ENCODE assay signal across 10 mouse cellular contexts in genomic region chr16:95376364-95376763, GRCm38 (mm10).
DNase-seq lines count a peak whose midpoint lies in the region; ATAC-seq and TF ChIP-seq lines count a peak whose summit lies in the region.
"Had no signal": no experiment of that assay in that cellular context is flagged by ENCODE, and none has a peak within 500 bp of the region (broad histone marks: within the 10 kb centered on the region; RNA-seq: fewer than 3 reads in every experiment).

No protein-coding gene starts in this region.

- intact Hi-C loops in heart, postnatal 36 days (cut with DNase I) = no loop called here

- peaks cover 29% of the 10 kb centered on the region for H3K4me1 ChIP-seq in heart, embryonic 15.5 days (replicated peaks)
- H3K4me1 ChIP-seq in lung, embryonic 14.5 days (ENCODE audit: insufficient read depth) = 0 out of 2 replicates have a peak, but pooled peaks cover 3% of the 10 kb centered on the region
- peaks cover 6% of the 10 kb centered on the region for H3K4me1 ChIP-seq in lung, adult 2 months (ENCODE audit: control insufficient read depth, insufficient read depth, low read length)
- H3K4me1 ChIP-seq in heart, postnatal 0 days (ENCODE audit: control insufficient read depth, insufficient read depth) = peaks cover 24% of the 10 kb centered on the region
- H3K4me1 ChIP-seq: liver, embryonic 13.5 days had no signal

- H3K4me2 ChIP-seq in heart, embryonic 15.5 days = no peak overlapping the region
- H3K4me2 ChIP-seq in lung, embryonic 14.5 days = no peak overlapping the region
- H3K4me2 ChIP-seq in heart, postnatal 0 days (ENCODE audit: low read depth, low read length) = no peak overlapping the region
- H3K4me2 ChIP-seq: liver, embryonic 13.5 days had no signal

- WGBS in heart, embryonic 15.5 days = 18% methylated on average over 11 of the region's 11 CpGs
- WGBS in lung, embryonic 14.5 days = 34% methylated on average over 11 of the region's 11 CpGs
- 38% methylated on average over 11 of the region's 11 CpGs for WGBS in lung, adult 2 months
- 23% methylated on average over 11 of the region's 11 CpGs for WGBS in heart, postnatal 0 days

- TF ChIP-seq CTCF in lung, embryonic 14.5 days (IDR thresholded peaks at IDR 0.05; ENCODE audit: low read depth) = no peak
- no peak for TF ChIP-seq CTCF in lung, adult 2 months (IDR thresholded peaks at IDR 0.05; ENCODE audit: insufficient read depth, low read length)
- TF ChIP-seq CTCF in heart, postnatal 0 days (IDR thresholded peaks at IDR 0.05; ENCODE audit: low read depth) = no peak

- peak; percentile 81 for ATAC-seq in heart, embryonic 15.5 days (replicated peaks; ENCODE audit: insufficient number of reproducible peaks, insufficient read depth, low FRiP score, low read depth)
- ATAC-seq in lung, embryonic 14.5 days (ENCODE audit: insufficient read depth) = peak; percentile 78
- peak; percentile 53 for ATAC-seq in heart, postnatal 0 days (ENCODE audit: insufficient read depth, low read depth)

- H3K27ac ChIP-seq in heart, embryonic 15.5 days = peak overlapping the region; percentile 57
- H3K27ac ChIP-seq in lung, embryonic 14.5 days (ENCODE audit: low read depth) = peak overlapping the region; percentile 36; the same call in 1 of the 2 replicates
- H3K27ac ChIP-seq in heart, postnatal 0 days (ENCODE audit: low read depth) = peak overlapping the region; percentile 40
- H3K27ac ChIP-seq: forebrain, embryonic 10.5 days; liver, embryonic 13.5 days had no signal

- no peak for TF ChIP-seq EP300 in heart, postnatal 0 days (IDR thresholded peaks at IDR 0.05; ENCODE audit: low read depth)

- no peaks in the 10 kb centered on the region for H3K9me3 ChIP-seq in heart, embryonic 15.5 days (replicated peaks)
- H3K9me3 ChIP-seq in lung, embryonic 14.5 days (ENCODE audit: low read depth, low read length) = no peaks in the 10 kb centered on the region
- no peaks in the 10 kb centered on the region for H3K9me3 ChIP-seq in heart, postnatal 0 days (replicated peaks; ENCODE audit: control insufficient read depth, low read length)
- H3K9me3 ChIP-seq: forebrain, embryonic 10.5 days; liver, embryonic 13.5 days had no signal

- no peaks in the 10 kb centered on the region for H3K27me3 ChIP-seq in heart, embryonic 15.5 days
- H3K27me3 ChIP-seq in lung, embryonic 14.5 days (ENCODE audit: insufficient read depth, low read length) = no peaks in the 10 kb centered on the region
- H3K27me3 ChIP-seq in heart, postnatal 0 days (ENCODE audit: control insufficient read depth, insufficient read depth, low read length) = no peaks in the 10 kb centered on the region
- H3K27me3 ChIP-seq: liver, embryonic 13.5 days had no signal

- TF ChIP-seq POLR2A in lung, adult 2 months (IDR thresholded peaks at IDR 0.05; ENCODE audit: borderline replicate concordance, extremely low read depth, low read depth, low read length) = no peak

- DNase-seq in heart, postnatal 36 days = no peak
- peak; percentile 65 for DNase-seq in lung, embryonic 14.5 days
- DNase-seq in lung, adult 2 months = no peak
- DNase-seq in heart, postnatal 0 days (ENCODE audit: low spot score) = peak; percentile 20
- DNase-seq in lung, postnatal 36 days = peak; percentile 45
- no peak for DNase-seq in gastrocnemius, adult 8-10 months (ENCODE audit: low spot score in 2 of 2)
- DNase-seq: gastrocnemius, postnatal 36 days; liver, embryonic 13.5 days had no signal

- no peaks in the 10 kb centered on the region for H3K36me3 ChIP-seq in heart, embryonic 15.5 days
- H3K36me3 ChIP-seq in lung, embryonic 14.5 days (ENCODE audit: insufficient read depth) = 0 out of 2 replicates have a peak, but pooled peaks cover 5% of the 10 kb centered on the region
- H3K36me3 ChIP-seq in heart, postnatal 0 days (replicated peaks; ENCODE audit: control insufficient read depth, insufficient read depth, low read length) = no peaks in the 10 kb centered on the region
- H3K36me3 ChIP-seq: forebrain, embryonic 10.5 days; liver, embryonic 13.5 days had no signal

- H3K4me3 ChIP-seq in heart, embryonic 15.5 days = no peak overlapping the region
- no peak overlapping the region for H3K4me3 ChIP-seq in lung, embryonic 14.5 days (ENCODE audit: low read depth, low read length)
- H3K4me3 ChIP-seq in lung, adult 2 months (replicated peaks; ENCODE audit: extremely low read depth, low read depth, low read length) = no peak overlapping the region
- H3K4me3 ChIP-seq in heart, postnatal 0 days (ENCODE audit: low read depth, low read length) = no peak overlapping the region
- H3K4me3 ChIP-seq: forebrain, embryonic 10.5 days; liver, embryonic 13.5 days had no signal

- H3K9ac ChIP-seq in heart, embryonic 15.5 days = no peak overlapping the region
- H3K9ac ChIP-seq in lung, embryonic 14.5 days = no peak overlapping the region
- H3K9ac ChIP-seq in heart, postnatal 0 days (replicated peaks; ENCODE audit: low read depth, low read length) = no peak overlapping the region
- H3K9ac ChIP-seq: liver, embryonic 13.5 days had no signal

Comparison
In these comparisons a context has a peak if more than half of its experiments do, and no peak if none do; other contexts are left out.
1. DNase-seq: peak in lung, embryonic 14.5 days (single experiment), heart, postnatal 0 days (single experiment) and lung, postnatal 36 days (single experiment); none in heart, postnatal 36 days (0 of 2), lung, adult 2 months (single experiment) and gastrocnemius, adult 8-10 months (0 of 2).
2. Peak in every context shown above with its lines, with median percentiles within 50 percentile points of each other: ATAC-seq and H3K27ac ChIP-seq.